Mouse (Mus musculus) embryonic stem cell, embryonic (primary cell): Measurements from ENCODE around the gene Dock6.

Experiments used
- CTCF ChIA-PET, 4 experiments: fragments of 300-600 bp in 2 of 4; fragments of 350-600 bp in 2 of 4; sonication (Branson Sonifier 250); formaldehyde crosslinking; loops; one replicate each; lab custom pipeline; 2022; ENCODE audit warnings: inconsistent platforms in 2 of 4; lab: Charles Lee
- POLR2A ChIA-PET, 4 experiments: fragments of 300-600 bp in 2 of 4; fragments of 350-600 bp in 2 of 4; sonication (Branson Sonifier 250); formaldehyde crosslinking; loops; one replicate each; lab custom pipeline; 2022; ENCODE audit warnings: antibody characterized with exemption in 4 of 4, inconsistent platforms in 1 of 4; lab: Charles Lee

Dock6 gene

GRCm38 (mm10) chr9:21852128-21853091 is at the start of gene Dock6:
Dock6 (minus strand) TSS chr9:21852635.
- CTCF ChIA-PET = interaction anchor here in 1 of 4 experiments (1.1 kb wide), 1 partner anchor 291 kb away, joined by 3 read pairs; no protein-coding TSS in a partner anchor
- POLR2A ChIA-PET = interaction anchor here in 3 of 4 experiments (0.5 to 2.6 kb wide), 16 partner anchors 10 to 412 kb away, joined by 3 to 7 read pairs (median 3); partner anchors contain the start of genes Ccdc159 (in 3 of the 3), Ldlr (in 3 of the 3), Tmem205 (in 3 of the 3) and Carm1 (in 1 of the 3)

GRCm38 (mm10) chr9:21901223-21901820 is 48.9 kb upstream of the Dock6 start:
- CTCF ChIA-PET = interaction anchor here in 1 of 4 experiments (0.8 to 1.4 kb wide), 3 partner anchors 16 to 254 kb away, joined by 3 read pairs; partner anchors contain the start of gene Rab3d
- POLR2A ChIA-PET = interaction anchor here in 3 of 4 experiments (0.5 to 2.1 kb wide), 19 partner anchors 10 to 255 kb away, joined by 3 to 11 read pairs (median 3); partner anchors contain the start of genes Ccdc159 (in 2 of the 3), Rab3d (in 2 of the 3), Tmem205 (in 2 of the 3) and Ldlr (in 1 of the 3)

- CTCF ChIA-PET = interaction anchor here in 1 of 4 experiments (1.4 kb wide), 1 partner anchor 18 kb away, joined by 3 read pairs; no protein-coding TSS in a partner anchor
- POLR2A ChIA-PET = interaction anchor here in 1 of 4 experiments (0.7 to 1.6 kb wide), 2 partner anchors 12 to 15 kb away, joined by 3 read pairs; no protein-coding TSS in a partner anchor
Observed at GRCm38 (mm10) chr9:21889229-21889628, 36.8 kb upstream of the Dock6 start.

- ChIA-PET CTCF (interaction anchor here (0.6 to 2.1 kb wide), 23 partner anchors 8 to 289 kb away, joined by 3 to 10 read pairs (median 3); partner anchors contain the start of gene Rab3d (in 1 of the 4)), POLR2A (interaction anchor here in 3 of 4 experiments (0.6 to 2.0 kb wide), 23 partner anchors 10 to 278 kb away, joined by 3 to 13 read pairs (median 3); partner anchors contain the start of gene Ldlr (in 2 of the 3))
Observed at GRCm38 (mm10) chr9:21876601-21877000, 24.2 kb upstream of the Dock6 start.

- ChIA-PET POLR2A (interaction anchor here in 2 of 4 experiments (1.0 to 2.0 kb wide), 5 partner anchors 11 to 120 kb away, joined by 3 to 7 read pairs (median 3); partner anchors contain the start of gene Angptl8 (in 1 of the 2)), CTCF (interaction anchor here in 2 of 4 experiments (0.6 to 1.9 kb wide), 5 partner anchors 11 to 326 kb away, joined by 3 to 6 read pairs (median 3); no protein-coding TSS in a partner anchor)
Observed at GRCm38 (mm10) chr9:21872204-21872603, 19.8 kb upstream of the Dock6 start.

- POLR2A ChIA-PET = interaction anchor here in 2 of 4 experiments (0.6 to 2.0 kb wide), 11 partner anchors 9 to 304 kb away, joined by 3 to 7 read pairs (median 3); partner anchors contain the start of genes Ccdc159 (in 1 of the 2), Ldlr (in 1 of the 2) and Tmem205 (in 1 of the 2)
- CTCF ChIA-PET = interaction anchor here (0.6 to 1.9 kb wide), 49 partner anchors 9 to 325 kb away, joined by 3 to 15 read pairs (median 4); partner anchors contain the start of genes Kank2 (in 2 of the 4), Rab3d (in 2 of the 4), Angptl8 (in 1 of the 4) and Ccdc159 (in 1 of the 4)
Observed at GRCm38 (mm10) chr9:21870879-21871524, 18.6 kb upstream of the Dock6 start.

GRCm38 (mm10) chr9:21869290-21869689 is 16.9 kb upstream of the Dock6 start:
- CTCF ChIA-PET = interaction anchor here (0.5 to 1.5 kb wide), 9 partner anchors 9 to 359 kb away, joined by 3 to 7 read pairs (median 3); partner anchors contain the start of gene Tmed1 (in 1 of the 4)
- POLR2A ChIA-PET = interaction anchor here (0.6 to 1.7 kb wide), 9 partner anchors 9 to 238 kb away, joined by 3 to 6 read pairs (median 3); partner anchors contain the start of gene Spc24 (in 1 of the 4)

- ChIA-PET CTCF (interaction anchor here in 1 of 4 experiments (1.3 kb wide), 1 partner anchor 9 kb away, joined by 3 read pairs; no protein-coding TSS in a partner anchor), POLR2A (interaction anchor here in 2 of 4 experiments (1.9 to 2.1 kb wide), 2 partner anchors 108 to 144 kb away, joined by 7 to 8 read pairs; partner anchors contain the start of genes Ldlr (in 1 of the 2) and Spc24 (in 1 of the 2))
Observed at GRCm38 (mm10) chr9:21867726-21868125, 15.3 kb upstream of the Dock6 start.

GRCm38 (mm10) chr9:21866641-21867040 is 14.2 kb upstream of the Dock6 start:
- ChIA-PET CTCF (interaction anchor here in 3 of 4 experiments (0.6 to 1.2 kb wide), 4 partner anchors 10 to 140 kb away, joined by 3 to 5 read pairs (median 4); no protein-coding TSS in a partner anchor), POLR2A (interaction anchor here (0.5 to 2.1 kb wide), 11 partner anchors 8 to 321 kb away, joined by 3 to 9 read pairs (median 4); partner anchors contain the start of genes Ccdc159 (in 1 of the 4), Ldlr (in 1 of the 4), Spc24 (in 1 of the 4) and Tmem205 (in 1 of the 4))

- POLR2A ChIA-PET = interaction anchor here in 2 of 4 experiments (1.0 to 2.1 kb wide), 9 partner anchors 10 to 142 kb away, joined by 3 to 9 read pairs (median 4); partner anchors contain the start of genes Ccdc159 (in 1 of the 2), Ldlr (in 1 of the 2), Spc24 (in 1 of the 2) and Tmem205 (in 1 of the 2)
- CTCF ChIA-PET = no interaction called here
Observed at GRCm38 (mm10) chr9:21865673-21866398, 13.4 kb upstream of the Dock6 start.

- POLR2A ChIA-PET = interaction anchor here in 3 of 4 experiments (0.5 to 5.1 kb wide), 21 partner anchors 8 to 299 kb away, joined by 3 to 31 read pairs (median 4); partner anchors contain the start of genes Ldlr (in 3 of the 3) and Angptl8 (in 1 of the 3)
- CTCF ChIA-PET = interaction anchor here in 3 of 4 experiments (0.5 to 1.0 kb wide), 4 partner anchors 9 to 319 kb away, joined by 4 to 20 read pairs (median 6); partner anchors contain the start of gene Ldlr (in 1 of the 3)
Observed at GRCm38 (mm10) chr9:21862181-21862580, 9.7 kb upstream of the Dock6 start.

- ChIA-PET POLR2A (interaction anchor here (0.6 to 5.1 kb wide), 26 partner anchors 9 to 569 kb away, joined by 3 to 31 read pairs (median 4); partner anchors contain the start of genes Carm1 (in 1 of the 4), Cdkn2d (in 1 of the 4), Kank2 (in 1 of the 4) and Ldlr (in 1 of the 4)), CTCF (interaction anchor here (0.6 to 1.7 kb wide), 11 partner anchors 9 to 1156 kb away, joined by 3 to 9 read pairs (median 5); no protein-coding TSS in a partner anchor)
Observed at GRCm38 (mm10) chr9:21860349-21860748, 7.9 kb upstream of the Dock6 start.

GRCm38 (mm10) chr9:21859606-21860005 is 7.2 kb upstream of the Dock6 start:
- POLR2A ChIA-PET = interaction anchor here in 1 of 4 experiments (0.6 to 5.1 kb wide), 7 partner anchors 9 to 195 kb away, joined by 3 to 31 read pairs (median 5); partner anchors contain the start of gene Ldlr
- CTCF ChIA-PET = interaction anchor here in 1 of 4 experiments (1.7 kb wide), 1 partner anchor 55 kb away, joined by 5 read pairs; no protein-coding TSS in a partner anchor

GRCm38 (mm10) chr9:21858084-21858483 is 5.6 kb upstream of the Dock6 start:
- CTCF ChIA-PET = no interaction called here
- POLR2A ChIA-PET = interaction anchor here in 2 of 4 experiments (0.6 to 0.8 kb wide), 2 partner anchors 9 to 230 kb away, joined by 3 read pairs; no protein-coding TSS in a partner anchor

- ChIA-PET CTCF (no interaction called here), POLR2A (interaction anchor here in 1 of 4 experiments (0.8 kb wide), 1 partner anchor 229 kb away, joined by 3 read pairs; no protein-coding TSS in a partner anchor)
Observed at GRCm38 (mm10) chr9:21857501-21857900, 5.1 kb upstream of the Dock6 start.
